Mouse (Mus musculus): Measurements from ENCODE around the gene Rgs7bp. TPM values are rescaled to one million over a fixed set of nuclear protein-coding genes. Genes with fewer than 3 reads are reported as not detected.
A peak's percentile ranks its signal among the peaks of the same experiment; 100 is the strongest.

The Rgs7bp gene
- polyA plus RNA-seq, 1 experiment from 2014 or later = 0.83 TPM

GRCm38 (mm10) chr13:104960206-104960928 is 94.4 kb downstream of the Rgs7bp start:
- no peak for TF ChIP-seq CTCF (IDR thresholded peaks at IDR 0.05; ENCODE audit: low read depth)
- no peaks in the 10 kb centered on the region for H3K9me3 ChIP-seq (ENCODE audit: low read depth, low read length)
- ATAC-seq (ENCODE audit: insufficient read depth) (no peak), DNase-seq (no peak)
- 77% methylated on average over 7 of the region's 7 CpGs for WGBS
- H3K27me3 ChIP-seq (ENCODE audit: insufficient read depth, low read length) = no peaks in the 10 kb centered on the region
- H3K36me3 ChIP-seq (ENCODE audit: insufficient read depth) = no peaks in the 10 kb centered on the region
- H3K4me1 ChIP-seq (ENCODE audit: insufficient read depth) = no peaks in the 10 kb centered on the region
- no peak overlapping the region for H3K9ac ChIP-seq
- no peak overlapping the region for H3K27ac ChIP-seq (ENCODE audit: low read depth)
- no peak overlapping the region for H3K4me3 ChIP-seq (ENCODE audit: low read depth, low read length)
- H3K4me2 ChIP-seq = no peak overlapping the region

GRCm38 (mm10) chr13:104959733-104960132 is 95.0 kb downstream of the Rgs7bp start:
- Histone ChIP-seq H3K27me3 (ENCODE audit: insufficient read depth, low read length) (no peaks in the 10 kb centered on the region), H3K4me2 (no peak overlapping the region), H3K27ac (ENCODE audit: low read depth) (no peak overlapping the region; the same call in 1 of the 2 replicates), H3K9me3 (ENCODE audit: low read depth, low read length) (no peaks in the 10 kb centered on the region), H3K4me1 (ENCODE audit: insufficient read depth) (no peaks in the 10 kb centered on the region), H3K4me3 (ENCODE audit: low read depth, low read length) (no peak overlapping the region), H3K9ac (no peak overlapping the region), H3K36me3 (ENCODE audit: insufficient read depth) (no peaks in the 10 kb centered on the region)
- TF ChIP-seq CTCF (IDR thresholded peaks at IDR 0.05; ENCODE audit: low read depth) = no peak
- DNase-seq (peak; percentile 81), ATAC-seq (ENCODE audit: insufficient read depth) (peak; percentile 61; the same call in 1 of the 2 replicates)
- WGBS = 49% methylated on average over 4 of the region's 4 CpGs

GRCm38 (mm10) chr13:104947958-104948357 is 106.8 kb downstream of the Rgs7bp start:
- ATAC-seq (ENCODE audit: insufficient read depth) (peak; percentile 91), DNase-seq (peak; percentile 97)
- no peaks in the 10 kb centered on the region for H3K27me3 ChIP-seq (ENCODE audit: insufficient read depth, low read length)
- no peak overlapping the region for H3K4me3 ChIP-seq (ENCODE audit: low read depth, low read length)
- no peaks in the 10 kb centered on the region for H3K9me3 ChIP-seq (ENCODE audit: low read depth, low read length)
- H3K27ac ChIP-seq (ENCODE audit: low read depth) = no peak overlapping the region
- H3K4me1 ChIP-seq (ENCODE audit: insufficient read depth) = no peaks in the 10 kb centered on the region
- no peak overlapping the region for H3K9ac ChIP-seq
- TF ChIP-seq CTCF (IDR thresholded peaks at IDR 0.05; ENCODE audit: low read depth) = peak; percentile 81
- under 1% methylated on average over 7 of the region's 7 CpGs for WGBS
- no peaks in the 10 kb centered on the region for H3K36me3 ChIP-seq (ENCODE audit: insufficient read depth)
- H3K4me2 ChIP-seq = peak overlapping the region; percentile 42

- 89% methylated on average over 8 of the region's 8 CpGs for WGBS
- TF ChIP-seq CTCF (IDR thresholded peaks at IDR 0.05; ENCODE audit: low read depth) = no peak
- DNase-seq (no peak), ATAC-seq (ENCODE audit: insufficient read depth) (0 out of 2 replicates have a peak, but pooled peaks have one; percentile 24)
- Histone ChIP-seq H3K4me3 (ENCODE audit: low read depth, low read length) (no peak overlapping the region), H3K27me3 (ENCODE audit: insufficient read depth, low read length) (no peaks in the 10 kb centered on the region), H3K9ac (no peak overlapping the region), H3K9me3 (ENCODE audit: low read depth, low read length) (no peaks in the 10 kb centered on the region), H3K27ac (ENCODE audit: low read depth) (no peak overlapping the region), H3K4me1 (ENCODE audit: insufficient read depth) (no peaks in the 10 kb centered on the region), H3K4me2 (no peak overlapping the region), H3K36me3 (ENCODE audit: insufficient read depth) (no peaks in the 10 kb centered on the region)
Measured at GRCm38 (mm10) chr13:104940483-104940882, 114.2 kb downstream of the Rgs7bp start.

GRCm38 (mm10) chr13:104939856-104940255 is 114.9 kb downstream of the Rgs7bp start:
- ATAC-seq (ENCODE audit: insufficient read depth) = no peak
- H3K4me1 ChIP-seq (ENCODE audit: insufficient read depth) = no peaks in the 10 kb centered on the region
- H3K36me3 ChIP-seq (ENCODE audit: insufficient read depth) = no peaks in the 10 kb centered on the region
- peak; percentile 87 for TF ChIP-seq CTCF (IDR thresholded peaks at IDR 0.05; ENCODE audit: low read depth)
- H3K9ac ChIP-seq = no peak overlapping the region
- DNase-seq = peak; percentile 92
- no peaks in the 10 kb centered on the region for H3K9me3 ChIP-seq (ENCODE audit: low read depth, low read length)
- H3K27ac ChIP-seq (ENCODE audit: low read depth) = no peak overlapping the region
- 4% methylated on average over 4 of the region's 4 CpGs for WGBS
- H3K4me3 ChIP-seq (ENCODE audit: low read depth, low read length) = no peak overlapping the region
- no peak overlapping the region for H3K4me2 ChIP-seq
- H3K27me3 ChIP-seq (ENCODE audit: insufficient read depth, low read length) = no peaks in the 10 kb centered on the region

GRCm38 (mm10) chr13:104938966-104939593 is 115.7 kb downstream of the Rgs7bp start:
- Histone ChIP-seq H3K4me3 (ENCODE audit: low read depth, low read length) (no peak overlapping the region), H3K4me2 (no peak overlapping the region), H3K4me1 (ENCODE audit: insufficient read depth) (no peaks in the 10 kb centered on the region), H3K27ac (ENCODE audit: low read depth) (no peak overlapping the region), H3K9me3 (ENCODE audit: low read depth, low read length) (no peaks in the 10 kb centered on the region), H3K36me3 (ENCODE audit: insufficient read depth) (no peaks in the 10 kb centered on the region), H3K27me3 (ENCODE audit: insufficient read depth, low read length) (no peaks in the 10 kb centered on the region), H3K9ac (no peak overlapping the region)
- TF ChIP-seq CTCF (IDR thresholded peaks at IDR 0.05; ENCODE audit: low read depth) = no peak
- DNase-seq = no peak
- whole genome bisulfite sequencing = 70% methylated on average over 13 of the region's 13 CpGs
- peak; percentile 58; the same call in 1 of the 2 replicates for ATAC-seq (ENCODE audit: insufficient read depth)

GRCm38 (mm10) chr13:104937759-104938158 is 117.0 kb downstream of the Rgs7bp start:
- Histone ChIP-seq H3K27me3 (ENCODE audit: insufficient read depth, low read length) (no peaks in the 10 kb centered on the region), H3K9ac (no peak overlapping the region; the same call in 1 of the 2 replicates), H3K4me2 (peak overlapping the region; percentile 57), H3K36me3 (ENCODE audit: insufficient read depth) (no peaks in the 10 kb centered on the region), H3K9me3 (ENCODE audit: low read depth, low read length) (no peaks in the 10 kb centered on the region), H3K4me3 (ENCODE audit: low read depth, low read length) (peak overlapping the region; percentile 30), H3K27ac (ENCODE audit: low read depth) (no peak overlapping the region), H3K4me1 (ENCODE audit: insufficient read depth) (no peaks in the 10 kb centered on the region)
- 15% methylated on average over 4 of the region's 6 CpGs for WGBS
- ATAC-seq (ENCODE audit: insufficient read depth) = no peak
- no peak for TF ChIP-seq CTCF (IDR thresholded peaks at IDR 0.05; ENCODE audit: low read depth)
- no peak for DNase-seq
